Mouse (Mus musculus): ENCODE results near the gene Cux2. TPM values are rescaled to one million over a fixed set of nuclear protein-coding genes. Genes with fewer than 3 reads are reported as not detected.

Gene Cux2
- polyA plus RNA-seq, 1 experiment from 2014 or later, result 4.8 TPM

DNA sequence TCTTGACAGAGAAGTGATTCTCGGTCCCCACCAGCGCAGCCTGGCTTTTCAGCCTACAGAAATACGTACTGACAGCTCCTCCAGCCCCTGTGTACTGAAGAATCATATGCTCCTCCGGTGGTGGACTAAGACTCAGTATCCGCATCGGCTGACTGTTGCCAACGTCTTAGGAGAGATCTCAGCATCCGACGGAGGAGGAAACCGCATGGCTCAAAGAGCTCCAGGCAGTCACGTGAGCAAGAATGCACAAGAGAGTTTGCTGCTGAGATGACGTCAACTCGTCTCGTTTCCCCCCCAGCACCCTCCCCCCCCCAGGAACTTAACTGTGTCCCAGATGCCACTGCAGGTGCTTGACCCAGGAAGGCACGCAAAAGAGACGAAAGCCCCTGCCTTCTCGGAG, 34.8 kb downstream of the Cux2 start:
- no peaks in the 10 kb centered on the region for H3K27me3 ChIP-seq (replicated peaks)
- no peak overlapping the region for H3K4me2 ChIP-seq
- WGBS, result 71% methylated on average over 17 of the region's 17 CpGs
- H3K4me3 ChIP-seq, result no peak overlapping the region
- H3K4me1 ChIP-seq, result peaks cover 4% of the 10 kb centered on the region; the same call in 1 of the 2 replicates
- no peaks in the 10 kb centered on the region for H3K9me3 ChIP-seq
- no peak for ATAC-seq (ENCODE audit: extremely low read depth, insufficient number of reproducible peaks, low FRiP score, low TSS enrichment)
- no peak overlapping the region for H3K27ac ChIP-seq (replicated peaks)
- H3K9ac ChIP-seq, result no peak overlapping the region
- no peaks in the 10 kb centered on the region for H3K36me3 ChIP-seq

DNA sequence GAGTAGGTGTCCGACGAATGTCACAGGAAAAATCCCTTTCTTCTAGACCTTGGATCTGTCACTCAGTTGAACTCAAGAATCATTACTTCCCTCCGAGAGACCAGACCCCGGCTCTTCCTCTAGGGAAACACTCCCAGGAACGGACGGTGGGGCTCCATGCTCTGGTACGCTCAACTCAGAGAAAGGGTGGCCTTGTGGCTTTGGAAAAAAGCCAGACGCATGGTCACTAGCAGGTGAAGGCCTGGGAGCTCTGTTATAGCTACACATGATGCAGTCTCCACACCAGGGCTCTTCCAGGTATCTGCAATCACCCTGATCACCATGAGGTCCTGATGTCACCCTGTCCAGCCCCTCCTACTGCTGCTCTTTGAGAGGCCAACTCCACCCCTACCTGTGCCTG, 35.2 kb downstream of the Cux2 start:
- 78% methylated on average over 8 of the region's 8 CpGs for WGBS
- H3K36me3 ChIP-seq, result no peaks in the 10 kb centered on the region
- peaks cover 4% of the 10 kb centered on the region; the same call in 1 of the 2 replicates for H3K4me1 ChIP-seq
- H3K27me3 ChIP-seq (replicated peaks), result no peaks in the 10 kb centered on the region
- no peak overlapping the region for H3K9ac ChIP-seq
- no peak overlapping the region for H3K27ac ChIP-seq (replicated peaks)
- ATAC-seq (ENCODE audit: extremely low read depth, insufficient number of reproducible peaks, low FRiP score, low TSS enrichment), result no peak
- no peaks in the 10 kb centered on the region for H3K9me3 ChIP-seq
- H3K4me2 ChIP-seq, result no peak overlapping the region
- no peak overlapping the region for H3K4me3 ChIP-seq

DNA sequence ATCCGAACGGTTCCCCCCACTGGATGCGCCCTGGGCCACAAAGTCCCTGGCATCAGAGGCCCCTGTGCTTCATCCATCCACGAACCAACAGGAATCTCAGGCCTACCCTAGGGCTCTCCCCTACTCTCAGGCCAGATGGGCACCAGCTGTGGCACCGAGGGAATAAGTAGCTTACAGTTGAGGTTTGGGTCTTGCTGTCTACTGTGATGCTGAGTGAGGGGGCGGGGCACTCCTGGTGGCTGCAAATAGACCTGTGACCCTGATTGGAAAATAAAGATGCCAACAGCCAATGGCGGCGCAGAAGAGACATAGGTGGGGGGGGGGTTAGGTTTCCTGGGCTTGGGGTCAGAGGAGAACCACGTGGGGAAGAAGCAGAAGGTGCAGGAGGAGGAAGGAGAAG, 38.6 kb downstream of the Cux2 start:
- 36% methylated on average over 9 of the region's 9 CpGs for WGBS
- no peaks in the 10 kb centered on the region; the same call in 1 of the 2 replicates for H3K36me3 ChIP-seq

DNA sequence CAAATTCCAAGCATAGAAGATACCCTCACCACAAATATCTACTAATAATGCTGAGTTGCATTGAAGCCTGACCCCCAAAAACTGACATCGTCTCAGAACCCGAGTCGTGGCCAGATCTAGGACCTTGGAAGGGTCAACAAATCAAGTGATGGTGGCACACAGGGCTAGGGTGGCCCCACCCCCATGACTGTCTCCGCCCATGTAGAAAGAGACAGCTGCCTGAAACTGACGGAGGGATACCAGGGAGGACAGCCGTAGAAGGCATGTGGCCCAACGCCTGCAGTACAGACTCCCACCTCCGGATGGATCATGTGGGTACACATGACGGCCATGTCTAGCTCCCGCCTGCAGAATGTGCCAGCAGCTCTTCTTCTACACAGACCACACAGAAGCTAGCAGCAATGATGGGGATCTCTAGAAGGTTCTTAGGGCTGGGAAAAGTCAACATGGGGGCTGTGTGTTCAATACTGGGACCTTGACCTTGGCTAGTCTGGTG, 41.9 kb downstream of the Cux2 start:
- WGBS, result 79% methylated on average over 10 of the region's 10 CpGs
- Histone ChIP-seq H3K27me3 (replicated peaks) (no peaks in the 10 kb centered on the region; the same call in 1 of the 2 replicates), H3K27ac (replicated peaks) (no peak overlapping the region), H3K9ac (no peak overlapping the region), H3K4me1 (peaks cover 4% of the 10 kb centered on the region; the same call in 1 of the 2 replicates), H3K4me3 (no peak overlapping the region), H3K36me3 (no peaks in the 10 kb centered on the region; the same call in 1 of the 2 replicates), H3K9me3 (peaks cover 5% of the 10 kb centered on the region; the same call in 1 of the 2 replicates), H3K4me2 (no peak overlapping the region)
- no peak for ATAC-seq (ENCODE audit: extremely low read depth, insufficient number of reproducible peaks, low FRiP score, low TSS enrichment)

More for the DNA sequence above, 38.6 kb downstream of the Cux2 start:
- Histone ChIP-seq H3K4me3 (no peak overlapping the region), H3K4me2 (no peak overlapping the region), H3K4me1 (peaks cover 4% of the 10 kb centered on the region; the same call in 1 of the 2 replicates), H3K27me3 (replicated peaks) (no peaks in the 10 kb centered on the region), H3K27ac (replicated peaks) (no peak overlapping the region), H3K9ac (no peak overlapping the region), H3K9me3 (peaks cover 3% of the 10 kb centered on the region; the same call in 1 of the 2 replicates)
- ATAC-seq (ENCODE audit: extremely low read depth, insufficient number of reproducible peaks, low FRiP score, low TSS enrichment), result no peak

DNA sequence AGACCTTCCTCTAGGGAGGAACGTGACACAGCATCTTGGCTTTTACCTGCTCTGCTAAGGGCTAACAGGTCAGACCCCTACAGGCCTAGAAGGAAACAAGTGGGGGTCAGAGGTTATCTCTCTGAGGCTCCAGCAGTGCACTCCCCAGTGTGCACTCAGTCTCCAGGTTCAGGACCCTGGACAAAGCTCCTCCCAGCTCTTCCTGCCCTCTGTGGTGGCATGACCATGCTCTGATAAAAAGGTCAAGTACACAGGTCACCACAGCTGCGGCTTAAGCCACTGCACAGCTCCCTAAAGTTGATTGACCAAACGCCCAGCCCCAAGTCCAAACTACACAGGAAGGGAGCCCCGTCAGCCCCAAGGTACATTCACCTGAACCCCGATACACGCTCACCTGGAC, 46.4 kb downstream of the Cux2 start:
- H3K4me3 ChIP-seq, result no peak overlapping the region
- no peak overlapping the region for H3K27ac ChIP-seq (replicated peaks)
- peaks cover 5% of the 10 kb centered on the region; the same call in 1 of the 2 replicates for H3K9me3 ChIP-seq
- no peak overlapping the region for H3K9ac ChIP-seq
- no peaks in the 10 kb centered on the region; the same call in 1 of the 2 replicates for H3K36me3 ChIP-seq
- H3K4me2 ChIP-seq, result no peak overlapping the region
- no peaks in the 10 kb centered on the region; the same call in 1 of the 2 replicates for H3K27me3 ChIP-seq (replicated peaks)
- 51% methylated on average over 6 of the region's 6 CpGs for WGBS
- ATAC-seq (ENCODE audit: extremely low read depth, insufficient number of reproducible peaks, low FRiP score, low TSS enrichment), result no peak
- H3K4me1 ChIP-seq, result peaks cover 21% of the 10 kb centered on the region

DNA sequence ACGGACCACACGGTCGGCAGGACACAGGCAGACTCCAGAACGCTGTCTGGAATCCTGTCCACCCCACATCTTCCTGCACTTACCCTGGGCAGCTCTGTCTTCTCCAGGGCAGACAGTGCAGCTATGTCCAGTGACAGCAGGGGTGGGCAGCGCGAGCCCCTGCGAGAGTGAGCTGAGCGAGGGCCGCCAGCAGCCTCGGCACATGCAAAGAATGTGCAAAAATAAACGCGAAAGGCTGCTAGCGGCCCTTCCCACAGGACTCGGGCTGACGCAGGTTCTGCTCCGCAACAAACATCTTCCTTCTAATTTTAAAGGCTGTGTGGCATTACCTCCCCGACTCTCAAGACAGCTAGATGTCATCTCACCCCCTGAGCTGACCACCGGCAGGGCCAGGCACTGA, 47.8 kb downstream of the Cux2 start:
- peaks cover 21% of the 10 kb centered on the region for H3K4me1 ChIP-seq
- H3K9me3 ChIP-seq, result peaks cover 5% of the 10 kb centered on the region; the same call in 1 of the 2 replicates
- no peak for ATAC-seq (ENCODE audit: extremely low read depth, insufficient number of reproducible peaks, low FRiP score, low TSS enrichment)
- WGBS, result 50% methylated on average over 18 of the region's 18 CpGs
- H3K4me3 ChIP-seq, result no peak overlapping the region
- H3K27ac ChIP-seq (replicated peaks), result no peak overlapping the region
- H3K27me3 ChIP-seq (replicated peaks), result no peaks in the 10 kb centered on the region; the same call in 1 of the 2 replicates
- H3K9ac ChIP-seq, result no peak overlapping the region
- no peaks in the 10 kb centered on the region; the same call in 1 of the 2 replicates for H3K36me3 ChIP-seq
- H3K4me2 ChIP-seq, result no peak overlapping the region

DNA sequence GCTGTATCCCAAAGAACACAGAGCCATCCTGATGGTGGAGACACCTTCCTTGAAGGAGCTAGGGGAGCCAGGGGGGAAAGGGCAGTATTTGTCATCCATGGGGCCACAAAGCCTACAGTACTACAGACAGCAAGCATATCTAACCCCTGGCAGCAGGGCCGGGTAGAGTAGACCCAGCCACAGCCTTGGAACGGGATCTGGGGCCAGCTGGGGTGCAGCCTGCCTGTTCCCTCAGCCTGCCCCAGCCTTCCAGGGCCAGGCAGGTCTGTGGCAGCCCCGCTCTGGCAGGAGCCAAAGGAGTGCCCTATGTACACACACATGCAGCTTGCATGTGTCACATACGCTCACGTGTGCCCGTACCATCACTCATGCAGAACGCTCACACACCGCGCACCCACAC, 48.6 kb downstream of the Cux2 start:
- peaks cover 21% of the 10 kb centered on the region for H3K4me1 ChIP-seq
- no peak overlapping the region for H3K4me3 ChIP-seq
- no peaks in the 10 kb centered on the region; the same call in 1 of the 2 replicates for H3K27me3 ChIP-seq (replicated peaks)
- H3K4me2 ChIP-seq, result no peak overlapping the region
- no peak overlapping the region for H3K9ac ChIP-seq
- no peaks in the 10 kb centered on the region; the same call in 1 of the 2 replicates for H3K36me3 ChIP-seq
- peaks cover 2% of the 10 kb centered on the region; the same call in 1 of the 2 replicates for H3K9me3 ChIP-seq
- WGBS, result 86% methylated on average over 9 of the region's 9 CpGs
- H3K27ac ChIP-seq (replicated peaks), result no peak overlapping the region
- no peak for ATAC-seq (ENCODE audit: extremely low read depth, insufficient number of reproducible peaks, low FRiP score, low TSS enrichment)

DNA sequence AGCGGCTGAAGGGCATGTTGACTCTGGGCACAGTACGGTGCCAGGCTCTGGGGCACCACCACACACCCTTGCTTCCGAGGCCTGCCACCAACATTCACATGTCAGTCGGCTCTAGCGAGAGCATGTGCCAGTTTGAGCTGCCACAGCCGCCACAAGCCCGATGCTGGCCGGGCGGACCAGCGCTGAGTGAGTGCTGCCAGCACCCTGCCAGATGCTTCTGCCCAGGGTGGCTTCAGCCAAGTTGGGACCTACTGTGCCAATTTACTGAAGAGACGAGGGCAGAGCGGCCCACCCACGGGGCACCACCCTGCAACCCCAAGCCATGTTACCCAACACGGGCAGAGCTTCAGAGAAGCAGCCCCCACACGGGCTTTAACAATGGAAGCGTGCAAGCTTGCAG, 49.5 kb downstream of the Cux2 start:
- WGBS, result 78% methylated on average over 16 of the region's 16 CpGs
- Histone ChIP-seq H3K27ac (replicated peaks) (no peak overlapping the region), H3K27me3 (replicated peaks) (no peaks in the 10 kb centered on the region; the same call in 1 of the 2 replicates), H3K9ac (no peak overlapping the region), H3K4me3 (no peak overlapping the region), H3K9me3 (no peaks in the 10 kb centered on the region), H3K4me1 (peaks cover 21% of the 10 kb centered on the region), H3K4me2 (no peak overlapping the region), H3K36me3 (no peaks in the 10 kb centered on the region)
- ATAC-seq (ENCODE audit: extremely low read depth, insufficient number of reproducible peaks, low FRiP score, low TSS enrichment), result no peak

DNA sequence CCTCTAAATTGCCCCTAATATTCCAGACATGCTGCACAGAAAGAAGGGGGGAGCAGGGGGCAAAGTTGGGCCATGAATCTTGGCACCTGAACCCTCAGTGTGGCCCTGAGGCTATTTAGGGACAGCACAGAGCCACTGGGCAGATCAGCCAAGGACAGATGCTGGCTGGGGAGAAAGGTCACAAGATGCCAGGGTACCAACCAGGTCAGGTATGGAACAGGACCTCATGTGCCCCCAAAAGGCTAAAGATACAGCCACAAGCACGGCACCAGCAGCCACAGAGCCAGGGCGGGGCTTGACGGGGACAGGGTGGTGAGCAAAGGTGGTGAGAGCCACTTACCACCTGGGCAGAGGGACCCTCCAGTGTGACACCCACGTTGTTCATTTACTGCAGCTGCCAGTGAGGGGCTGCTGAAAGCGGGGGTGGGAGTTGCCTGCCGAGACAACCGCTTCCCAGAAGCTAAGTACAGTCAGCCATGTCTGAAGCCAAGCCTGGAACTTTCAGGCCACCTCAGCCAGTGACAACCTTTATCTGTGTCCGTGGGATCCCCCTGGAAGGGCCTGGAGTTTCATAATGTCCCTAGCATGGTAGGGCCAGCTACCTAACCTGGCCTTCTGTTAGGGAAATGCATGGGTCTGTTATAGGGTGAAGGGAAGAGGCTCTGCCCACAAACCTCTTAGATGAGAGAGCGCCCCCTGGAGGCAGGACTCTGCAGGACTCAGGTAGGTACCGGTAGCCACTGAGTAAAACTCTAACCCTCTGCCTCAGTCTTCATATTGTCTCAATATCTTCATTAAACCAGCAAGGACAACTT, 50.7 kb downstream of the Cux2 start:
- no peak for ATAC-seq (ENCODE audit: extremely low read depth, insufficient number of reproducible peaks, low FRiP score, low TSS enrichment)
- Histone ChIP-seq H3K4me3 (no peak overlapping the region), H3K9me3 (no peaks in the 10 kb centered on the region), H3K9ac (peak overlapping the region; percentile 33; the same call in 1 of the 2 replicates), H3K27me3 (replicated peaks) (no peaks in the 10 kb centered on the region; the same call in 1 of the 2 replicates), H3K4me2 (no peak overlapping the region), H3K27ac (replicated peaks) (no peak overlapping the region), H3K36me3 (no peaks in the 10 kb centered on the region), H3K4me1 (peaks cover 21% of the 10 kb centered on the region)
- 48% methylated on average over 10 of the region's 10 CpGs for whole genome bisulfite sequencing

DNA sequence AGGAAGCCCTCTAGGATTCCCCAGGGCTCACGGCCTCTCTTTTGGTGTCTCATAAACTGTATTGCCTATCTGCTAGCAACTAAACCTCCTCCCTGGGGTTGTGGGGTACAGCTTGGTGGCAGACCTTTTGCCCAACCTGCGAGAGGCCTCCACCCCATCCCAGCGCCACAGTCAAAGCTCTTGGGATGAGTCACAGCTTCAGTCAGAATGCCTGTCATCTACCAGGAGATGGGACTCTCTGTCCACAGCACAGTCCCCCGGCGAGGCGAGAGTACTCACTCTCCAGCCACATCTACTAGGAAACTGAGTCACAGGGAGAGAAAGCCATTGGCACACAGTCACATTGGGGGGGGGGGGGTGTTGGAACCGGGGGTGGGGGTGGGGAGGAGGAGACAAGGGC, 51.6 kb downstream of the Cux2 start:
- Histone ChIP-seq H3K36me3 (no peaks in the 10 kb centered on the region), H3K4me1 (peaks cover 21% of the 10 kb centered on the region), H3K4me2 (no peak overlapping the region), H3K4me3 (no peak overlapping the region), H3K27me3 (replicated peaks) (no peaks in the 10 kb centered on the region; the same call in 1 of the 2 replicates), H3K27ac (replicated peaks) (no peak overlapping the region), H3K9me3 (no peaks in the 10 kb centered on the region), H3K9ac (no peak overlapping the region)
- 67% methylated on average over 7 of the region's 7 CpGs for WGBS
- no peak for ATAC-seq (ENCODE audit: extremely low read depth, insufficient number of reproducible peaks, low FRiP score, low TSS enrichment)

DNA sequence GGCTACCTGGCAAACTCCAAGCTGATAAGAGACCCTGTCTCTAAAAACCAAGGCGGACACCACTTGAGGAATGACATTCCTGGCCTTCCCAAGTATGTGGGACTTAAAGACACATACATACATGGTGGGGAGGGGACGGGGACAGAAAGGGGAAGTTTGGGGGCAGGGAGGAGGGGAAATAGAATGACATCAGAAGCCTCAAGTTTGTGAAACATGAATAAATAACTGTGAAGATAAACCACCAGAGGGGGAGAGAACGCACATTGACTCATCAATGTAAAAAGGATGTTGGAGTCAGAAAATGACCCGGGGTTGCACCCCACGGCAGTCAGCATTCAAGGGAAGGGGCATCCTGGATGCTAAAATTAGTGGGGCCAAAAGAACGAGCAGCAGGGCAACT, 53.2 kb downstream of the Cux2 start:
- H3K36me3 ChIP-seq, result no peaks in the 10 kb centered on the region
- 54% methylated on average over 6 of the region's 6 CpGs for WGBS
- peaks cover 3% of the 10 kb centered on the region; the same call in 1 of the 2 replicates for H3K27me3 ChIP-seq (replicated peaks)
- no peak overlapping the region for H3K4me2 ChIP-seq
- no peak overlapping the region for H3K27ac ChIP-seq (replicated peaks)
- no peaks in the 10 kb centered on the region for H3K9me3 ChIP-seq
- no peak for ATAC-seq (ENCODE audit: extremely low read depth, insufficient number of reproducible peaks, low FRiP score, low TSS enrichment)
- no peak overlapping the region for H3K9ac ChIP-seq
- H3K4me3 ChIP-seq, result no peak overlapping the region
- H3K4me1 ChIP-seq, result peaks cover 16% of the 10 kb centered on the region

Measured in heart, embryonic 13.5 days (tissue).